Mouse (Mus musculus): Measurements from ENCODE around the gene Krt2.

The Krt2 gene

DNA sequence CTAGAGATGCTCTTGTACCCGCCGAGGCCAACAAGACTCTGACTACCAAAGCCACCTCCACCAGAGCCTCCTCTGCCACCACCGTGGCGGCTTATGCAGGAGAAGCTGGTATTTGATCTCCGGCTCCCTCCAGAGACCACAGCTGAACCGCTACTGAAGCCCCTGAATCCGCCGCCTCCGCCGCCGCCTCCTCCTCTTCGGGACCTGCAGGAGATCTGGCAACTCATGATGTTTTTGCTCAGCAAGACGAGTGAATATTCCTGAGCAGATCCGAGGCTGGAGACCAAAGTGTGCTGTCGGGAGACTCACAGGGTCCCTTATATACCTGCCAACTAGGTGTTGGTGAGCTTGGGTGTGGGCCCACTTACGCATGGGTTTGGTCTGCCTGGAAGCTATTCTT is at the start of gene Krt2:
TSS of gene Krt2 (minus strand) at position 295 of the 400 bp plus-strand sequence.
- no peak for DNase-seq (ENCODE audit: low spot score)

DNA sequence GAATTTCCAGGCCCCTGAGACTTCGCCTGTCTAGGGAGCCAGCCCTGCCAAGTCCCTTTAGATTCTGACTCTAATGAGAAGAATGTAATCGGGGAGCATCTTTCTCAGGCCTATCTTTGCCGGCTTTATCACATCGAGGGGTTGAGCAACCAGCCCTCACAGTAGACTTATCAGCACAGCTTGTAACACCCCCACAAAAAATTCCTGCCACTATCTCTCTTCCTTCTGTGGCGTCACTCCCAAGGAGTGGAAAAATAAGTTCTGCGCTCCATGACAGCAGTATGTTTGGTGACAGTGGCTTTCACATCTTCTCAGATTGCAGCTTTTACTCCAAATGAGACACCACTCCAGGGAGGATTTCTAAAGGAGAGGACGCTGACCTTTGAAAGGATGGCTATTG is 48.8 kb upstream of the Krt2 start:
- no peak for DNase-seq (ENCODE audit: low spot score)

DNA sequence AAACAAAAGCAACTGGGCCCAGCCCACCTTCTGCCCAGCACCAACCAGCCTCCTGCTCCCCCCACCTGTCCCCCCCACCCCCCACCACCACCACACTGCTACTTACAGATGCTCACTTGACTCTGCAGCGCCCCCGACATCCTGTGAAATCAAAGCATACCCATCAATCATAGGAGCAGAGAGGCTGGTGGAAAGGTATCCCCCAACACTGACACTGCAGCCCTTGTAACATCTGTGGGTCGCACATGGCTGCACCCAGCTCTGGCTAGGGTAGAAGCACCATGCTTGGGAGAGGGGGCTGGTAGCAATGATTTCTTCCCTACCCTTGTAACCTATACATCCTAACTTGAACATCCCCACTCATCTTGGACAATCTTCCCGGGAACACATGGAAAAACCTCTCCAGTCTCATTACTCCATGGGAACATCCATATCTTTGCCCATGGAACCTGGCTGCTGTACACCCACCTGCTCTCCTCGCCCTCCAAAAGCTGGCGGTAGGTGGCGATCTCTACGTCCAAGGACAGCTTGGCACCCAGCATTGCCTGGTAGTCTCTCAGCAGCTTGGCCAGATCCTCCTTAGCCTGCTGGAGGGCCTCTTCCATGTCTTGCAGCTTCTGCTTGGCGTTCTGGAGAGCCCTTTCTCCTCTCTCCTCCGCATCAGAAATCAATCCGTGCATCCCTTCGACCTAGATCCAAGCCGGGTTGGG is 42.6 kb upstream of the Krt2 start:
- DNase-seq (ENCODE audit: low spot score) = peak; percentile 28

GRCm38 (mm10) chr15:101859735-101860170 is 41.8 kb upstream of the Krt2 start:
- peak; percentile 50 for DNase-seq (ENCODE audit: low spot score)

GRCm38 (mm10) chr15:101858673-101859425 is 40.9 kb upstream of the Krt2 start:
- no peak for DNase-seq (ENCODE audit: low spot score)

GRCm38 (mm10) chr15:101856696-101857095 is 38.7 kb upstream of the Krt2 start:
- no peak for DNase-seq (ENCODE audit: low spot score)

DNA sequence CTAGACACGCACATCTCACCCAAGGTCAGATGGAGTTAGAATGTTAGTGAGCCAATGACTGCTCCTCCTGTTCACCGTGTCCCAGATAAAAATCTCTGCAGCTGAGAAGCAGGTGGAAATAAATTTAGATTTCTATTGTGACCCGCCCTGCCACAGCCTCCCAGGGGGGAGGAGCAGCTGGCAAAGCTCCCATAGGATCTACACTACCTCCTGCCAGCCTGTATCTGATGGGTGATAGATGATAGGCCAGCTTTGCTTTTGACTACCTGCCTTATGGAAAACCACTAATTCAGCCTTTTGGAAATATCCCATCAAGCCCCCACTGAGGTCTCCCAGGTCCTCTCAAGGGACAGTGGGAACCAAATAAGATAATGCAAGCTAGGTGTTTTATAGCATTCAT is 37.8 kb upstream of the Krt2 start:
- DNase-seq (ENCODE audit: low spot score) = no peak

DNA sequence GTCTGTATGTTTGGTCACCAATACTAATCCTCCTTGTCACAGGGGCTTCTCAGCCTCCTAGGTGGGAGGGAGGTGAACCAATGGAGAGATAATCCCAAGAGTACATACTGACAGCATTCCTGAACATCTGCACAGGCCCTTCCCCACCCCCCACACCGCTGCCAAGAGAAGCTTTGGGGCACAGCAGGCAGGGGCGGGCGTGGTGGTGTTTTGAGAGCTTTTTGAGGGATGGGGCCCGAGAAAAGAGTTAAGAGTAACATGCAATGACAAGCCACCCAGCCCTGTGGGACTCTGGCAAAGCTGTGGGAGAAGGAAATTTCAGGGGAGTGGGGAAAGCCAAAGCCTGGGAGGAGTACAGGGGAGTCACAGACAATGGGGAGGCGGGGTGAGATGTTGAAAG is 36.3 kb upstream of the Krt2 start:
- DNase-seq (ENCODE audit: low spot score) = no peak

GRCm38 (mm10) chr15:101852571-101852970 is 34.6 kb upstream of the Krt2 start:
- DNase-seq (ENCODE audit: low spot score) = no peak

DNA sequence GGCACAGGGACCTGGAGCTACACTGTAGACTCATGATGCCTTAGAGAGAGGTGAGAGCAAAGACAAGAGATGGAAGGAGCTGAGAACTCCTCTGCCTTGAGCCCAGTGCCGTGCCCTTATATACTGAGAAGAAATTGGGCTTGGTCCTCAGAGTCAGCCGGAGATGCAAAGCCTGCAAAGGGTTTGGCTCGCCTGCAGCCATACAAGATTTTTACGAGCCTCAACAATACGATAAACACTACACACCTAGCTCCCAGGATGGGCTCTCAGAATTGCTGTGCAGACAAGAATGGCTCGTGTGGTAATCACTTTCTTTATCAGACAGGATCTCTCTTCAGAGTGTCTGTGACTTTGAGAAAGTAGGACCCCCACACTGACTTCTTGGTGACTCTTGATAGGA is 32.7 kb upstream of the Krt2 start, which contains the start of gene Krt1:
TSS of gene Krt1 (minus strand) at position 101 of the 400 bp plus-strand sequence.
- no peak for DNase-seq (ENCODE audit: low spot score)

GRCm38 (mm10) chr15:101845971-101846403 is 28.0 kb upstream of the Krt2 start:
- DNase-seq (ENCODE audit: low spot score) = peak; percentile 58

DNA sequence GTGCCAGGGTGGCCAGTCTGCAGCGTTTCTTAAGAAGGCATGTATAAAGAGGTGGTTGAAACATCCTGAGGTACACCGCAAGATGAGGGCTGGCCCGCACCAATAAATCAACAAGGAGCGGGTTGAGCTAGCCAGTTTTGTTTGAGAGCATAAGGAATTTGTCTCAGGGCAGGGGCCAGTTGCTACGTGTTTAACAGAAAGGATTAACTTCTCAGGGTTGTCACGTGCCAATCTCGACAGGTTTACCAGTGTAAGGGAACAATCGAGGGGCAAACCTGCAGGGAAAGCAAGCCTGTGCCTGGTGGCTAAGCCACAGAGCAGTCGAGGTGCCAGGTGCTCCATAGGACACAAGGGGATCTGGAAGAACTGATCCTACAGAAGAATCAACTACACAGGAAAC is 25.2 kb upstream of the Krt2 start:
- no peak for DNase-seq (ENCODE audit: low spot score)

- DNase-seq (ENCODE audit: low spot score) = no peak
These were observed 16.9 kb upstream of the Krt2 start for GRCm38 (mm10) chr15:101834784-101835328.

- DNase-seq (ENCODE audit: low spot score) = peak; percentile 19
These were observed 15.2 kb upstream of the Krt2 start for GRCm38 (mm10) chr15:101833131-101833530.

DNA sequence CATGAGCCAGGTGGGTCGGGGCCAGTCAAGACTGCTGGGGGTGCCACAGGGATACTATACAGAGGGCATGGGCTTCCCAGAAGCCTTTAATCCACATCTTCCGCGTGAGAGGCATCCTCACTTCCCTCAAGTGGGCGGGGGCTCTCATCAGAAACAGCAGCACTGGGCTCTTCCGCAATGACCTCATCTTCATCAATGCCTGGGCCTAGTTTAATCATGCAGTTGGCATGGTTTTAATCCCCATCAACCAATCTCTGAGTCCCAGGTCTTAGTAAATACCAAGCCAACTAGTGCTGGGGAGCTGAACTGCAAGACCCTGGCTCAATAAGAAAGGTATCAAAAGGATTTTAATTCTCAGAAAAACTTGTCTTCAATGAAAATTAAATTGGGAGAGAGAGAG is 11.5 kb upstream of the Krt2 start:
- no peak for DNase-seq (ENCODE audit: low spot score)

DNA sequence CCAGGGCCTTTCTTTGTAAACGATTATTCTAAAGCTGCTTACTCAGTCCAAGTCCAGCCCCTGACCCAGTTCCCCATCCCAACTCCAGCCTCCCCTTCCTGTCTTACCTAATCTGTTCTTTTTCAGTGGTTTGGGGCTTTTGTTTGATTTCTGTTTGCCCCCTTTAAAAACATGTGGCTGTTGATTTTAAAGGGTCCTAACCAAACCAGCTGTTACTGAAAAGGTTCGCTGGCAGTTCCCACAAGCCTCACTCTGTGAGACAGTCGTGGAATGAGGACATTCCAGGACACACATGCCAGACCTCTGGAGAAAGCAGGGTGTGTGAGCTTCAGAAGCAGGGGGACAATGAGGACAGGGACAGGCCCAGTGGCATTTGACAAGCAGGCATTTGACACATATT is 3.8 kb upstream of the Krt2 start:
- DNase-seq (ENCODE audit: low spot score) = no peak

DNA sequence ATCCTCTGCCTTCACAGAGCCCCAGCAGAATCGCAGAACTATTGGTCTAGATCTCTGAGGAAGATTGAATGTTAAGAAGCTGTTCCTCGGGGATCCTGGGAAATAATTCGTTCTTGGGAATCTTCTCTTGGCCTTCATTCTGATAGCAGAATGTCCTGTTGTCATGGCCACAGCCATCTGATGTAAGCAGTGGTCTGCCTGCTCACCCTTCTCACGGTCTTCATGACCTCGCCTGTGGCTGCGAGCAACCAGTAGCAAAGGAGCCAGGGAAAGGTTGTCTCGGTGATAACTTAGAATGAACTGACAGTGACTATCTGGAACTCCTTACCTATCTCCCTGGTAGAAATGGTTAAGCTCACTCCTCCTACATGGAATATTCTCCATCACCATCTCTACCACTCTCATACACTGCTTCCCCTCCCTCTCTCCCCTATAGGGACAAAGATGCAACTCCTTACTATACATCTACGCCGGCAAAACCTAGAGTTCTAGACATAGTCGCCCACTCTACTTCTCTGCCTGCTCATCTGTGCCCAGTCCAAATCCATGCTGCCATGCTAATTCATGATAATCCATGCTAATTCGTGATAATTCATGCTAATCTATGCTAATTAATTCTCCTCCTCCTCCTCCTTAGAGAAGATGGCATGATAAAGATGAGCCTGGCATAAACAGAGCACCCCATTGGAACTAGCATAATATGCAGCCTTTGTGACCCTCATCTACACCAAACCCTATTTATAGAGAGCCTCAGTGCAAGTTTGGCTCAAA is 14.7 kb downstream of the Krt2 start:
- DNase-seq (ENCODE audit: low spot score) = peak; percentile 25

GRCm38 (mm10) chr15:101802296-101802835 is 15.6 kb downstream of the Krt2 start, which contains the start of gene Krt73:
Krt73 (minus strand) TSS chr15:101802346.
- DNase-seq (ENCODE audit: low spot score) = no peak

- DNase-seq (ENCODE audit: low spot score) = no peak
These were observed 27.1 kb downstream of the Krt2 start for GRCm38 (mm10) chr15:101790867-101791266.

DNA sequence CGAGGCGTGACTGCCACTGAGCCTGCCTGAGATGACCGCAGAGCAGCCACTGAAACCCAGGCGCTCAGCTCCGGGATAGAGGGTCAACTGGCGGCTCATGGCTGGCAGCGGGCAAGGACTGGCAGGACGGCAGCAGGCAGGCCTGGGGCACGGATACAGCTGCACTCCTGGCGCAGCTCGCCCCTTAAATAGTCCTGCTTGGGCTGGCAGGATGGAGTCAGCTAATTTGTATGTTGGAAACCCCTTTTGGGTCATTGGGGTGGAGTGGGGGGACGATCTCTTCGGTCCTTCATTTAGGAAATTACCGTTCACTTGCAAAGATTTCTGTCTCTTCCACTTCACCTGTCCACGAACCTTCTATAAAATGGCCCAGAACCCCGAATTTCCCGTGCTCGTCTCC is 31.6 kb downstream of the Krt2 start, which contains the start of gene Krt72:
TSS of gene Krt72 (minus strand) at position 101 of the 400 bp plus-strand sequence.
- no peak for DNase-seq (ENCODE audit: low spot score)

GRCm38 (mm10) chr15:101773420-101773819 is 44.5 kb downstream of the Krt2 start:
- no peak for DNase-seq (ENCODE audit: low spot score)

DNA sequence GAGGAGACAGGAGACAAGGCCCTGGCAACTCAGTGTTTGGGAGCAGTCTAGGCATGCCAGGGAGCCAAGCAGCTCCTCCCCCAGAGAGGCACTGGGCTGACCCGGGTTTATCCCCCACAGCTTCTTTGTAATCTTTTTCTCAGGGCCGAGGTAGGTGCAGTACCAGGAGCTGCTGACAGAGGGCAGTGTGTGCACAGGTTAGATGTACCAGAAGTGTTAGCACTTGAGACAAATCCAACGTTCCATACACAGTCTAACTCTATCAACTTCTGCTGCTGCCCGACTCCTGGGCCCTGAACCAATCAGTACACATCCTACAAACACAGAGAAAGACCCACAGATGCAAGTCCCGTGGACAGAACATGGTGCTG is 45.3 kb downstream of the Krt2 start:
- DNase-seq (ENCODE audit: low spot score) = peak; percentile 87
